Mouse (Mus musculus): ENCODE measurements around the gene H2-M10.2. TPM values are rescaled to one million over a fixed set of nuclear protein-coding genes. Genes with fewer than 3 reads are reported as not detected.

H2-M10.2 gene
- polyA plus RNA-seq, 1 experiment from 2014 or later: not detected

GRCm38 (mm10) chr17:36273796-36274195 is 12.5 kb downstream of the H2-M10.2 start:
- no peak overlapping the region for H3K27ac ChIP-seq (ENCODE audit: low read length)
- ATAC-seq (ENCODE audit: low read depth): no peak
- peaks cover 27% of the 10 kb centered on the region for H3K4me1 ChIP-seq (replicated peaks; ENCODE audit: control insufficient read depth, insufficient read depth, low read length)
- 81% methylated on average over 4 of the region's 4 CpGs for WGBS
- H3K9ac ChIP-seq (ENCODE audit: low read length): 0 out of 2 replicates have a peak overlapping the region, but pooled peaks have one; percentile 18
- H3K27me3 ChIP-seq (ENCODE audit: control insufficient read depth, insufficient read depth, low read depth, low read length): no peaks in the 10 kb centered on the region
- H3K4me2 ChIP-seq (ENCODE audit: low read depth, low read length): no peak overlapping the region
- H3K36me3 ChIP-seq (ENCODE audit: control insufficient read depth, insufficient read depth, low read length): peaks cover 16% of the 10 kb centered on the region
- no peaks in the 10 kb centered on the region for H3K9me3 ChIP-seq (ENCODE audit: control insufficient read depth, low read length)
- no peak overlapping the region for H3K4me3 ChIP-seq (ENCODE audit: low read length)

GRCm38 (mm10) chr17:36272643-36273366 is 13.5 kb downstream of the H2-M10.2 start:
- Histone ChIP-seq H3K9me3 (ENCODE audit: control insufficient read depth, low read length) (no peaks in the 10 kb centered on the region), H3K4me1 (replicated peaks; ENCODE audit: control insufficient read depth, insufficient read depth, low read length) (peaks cover 27% of the 10 kb centered on the region), H3K9ac (ENCODE audit: low read length) (peak overlapping the region; percentile 98), H3K36me3 (ENCODE audit: control insufficient read depth, insufficient read depth, low read length) (peaks cover 18% of the 10 kb centered on the region), H3K27me3 (ENCODE audit: control insufficient read depth, insufficient read depth, low read depth, low read length) (no peaks in the 10 kb centered on the region), H3K4me3 (ENCODE audit: low read length) (peak overlapping the region; percentile 97), H3K4me2 (ENCODE audit: low read depth, low read length) (peak overlapping the region; percentile 92), H3K27ac (ENCODE audit: low read length) (no peak overlapping the region)
- WGBS: 81% methylated on average over 9 of the region's 9 CpGs
- no peak for ATAC-seq (ENCODE audit: low read depth)

GRCm38 (mm10) chr17:36271586-36272256 is 14.6 kb downstream of the H2-M10.2 start, which contains the start of gene Trim39:
TSS of gene Trim39 (minus strand) at chr17:36272247.
- ATAC-seq (ENCODE audit: low read depth): peak; percentile 80
- H3K36me3 ChIP-seq (ENCODE audit: control insufficient read depth, insufficient read depth, low read length): peaks cover 28% of the 10 kb centered on the region
- peaks cover 27% of the 10 kb centered on the region for H3K4me1 ChIP-seq (replicated peaks; ENCODE audit: control insufficient read depth, insufficient read depth, low read length)
- H3K4me3 ChIP-seq (ENCODE audit: low read length): peak within 1 kb of the TSS; percentile 97
- peak within 1 kb of the TSS; percentile 98 for H3K9ac ChIP-seq (ENCODE audit: low read length)
- under 1% methylated on average over 43 of the region's 43 CpGs for WGBS
- no peaks in the 10 kb centered on the region for H3K9me3 ChIP-seq (ENCODE audit: control insufficient read depth, low read length)
- peak within 1 kb of the TSS; percentile 92 for H3K4me2 ChIP-seq (ENCODE audit: low read depth, low read length)
- H3K27ac ChIP-seq (ENCODE audit: low read length): peak within 1 kb of the TSS; percentile 88
- H3K27me3 ChIP-seq (ENCODE audit: control insufficient read depth, insufficient read depth, low read depth, low read length): no peaks in the 10 kb centered on the region

GRCm38 (mm10) chr17:36270956-36271585 is 15.2 kb downstream of the H2-M10.2 start:
- ATAC-seq (ENCODE audit: low read depth): peak; percentile 95
- H3K4me2 ChIP-seq (ENCODE audit: low read depth, low read length): peak overlapping the region; percentile 92

GRCm38 (mm10) chr17:36265834-36266233 is 20.5 kb downstream of the H2-M10.2 start:
- no peak for ATAC-seq (ENCODE audit: low read depth)
- 72% methylated on average over 5 of the region's 5 CpGs for WGBS

More at GRCm38 (mm10) chr17:36270956-36271585, 15.2 kb downstream of the H2-M10.2 start:
- under 1% methylated on average over 48 of the region's 84 CpGs for WGBS
- peaks cover 26% of the 10 kb centered on the region for H3K36me3 ChIP-seq (ENCODE audit: control insufficient read depth, insufficient read depth, low read length)
- peak overlapping the region; percentile 88 for H3K27ac ChIP-seq (ENCODE audit: low read length)
- peaks cover 27% of the 10 kb centered on the region for H3K4me1 ChIP-seq (replicated peaks; ENCODE audit: control insufficient read depth, insufficient read depth, low read length)
- peak overlapping the region; percentile 97 for H3K4me3 ChIP-seq (ENCODE audit: low read length)
- H3K27me3 ChIP-seq (ENCODE audit: control insufficient read depth, insufficient read depth, low read depth, low read length): no peaks in the 10 kb centered on the region
- peak overlapping the region; percentile 98 for H3K9ac ChIP-seq (ENCODE audit: low read length)
- no peaks in the 10 kb centered on the region for H3K9me3 ChIP-seq (ENCODE audit: control insufficient read depth, low read length)

GRCm38 (mm10) chr17:36264273-36264925 is 21.9 kb downstream of the H2-M10.2 start:
- H3K9ac ChIP-seq (ENCODE audit: low read length): no peak overlapping the region
- no peak overlapping the region for H3K27ac ChIP-seq (ENCODE audit: low read length)
- H3K27me3 ChIP-seq (ENCODE audit: control insufficient read depth, insufficient read depth, low read depth, low read length): no peaks in the 10 kb centered on the region
- no peak overlapping the region for H3K4me3 ChIP-seq (ENCODE audit: low read length)
- no peak overlapping the region for H3K4me2 ChIP-seq (ENCODE audit: low read depth, low read length)
- ATAC-seq (ENCODE audit: low read depth): no peak
- H3K4me1 ChIP-seq (replicated peaks; ENCODE audit: control insufficient read depth, insufficient read depth, low read length): no peaks in the 10 kb centered on the region
- WGBS: 84% methylated on average over 3 of the region's 3 CpGs
- peaks cover 49% of the 10 kb centered on the region for H3K36me3 ChIP-seq (ENCODE audit: control insufficient read depth, insufficient read depth, low read length)
- H3K9me3 ChIP-seq (ENCODE audit: control insufficient read depth, low read length): no peaks in the 10 kb centered on the region

More at GRCm38 (mm10) chr17:36265834-36266233, 20.5 kb downstream of the H2-M10.2 start:
- Histone ChIP-seq H3K4me3 (ENCODE audit: low read length) (no peak overlapping the region), H3K9ac (ENCODE audit: low read length) (no peak overlapping the region), H3K27me3 (ENCODE audit: control insufficient read depth, insufficient read depth, low read depth, low read length) (no peaks in the 10 kb centered on the region), H3K9me3 (ENCODE audit: control insufficient read depth, low read length) (no peaks in the 10 kb centered on the region), H3K4me2 (ENCODE audit: low read depth, low read length) (no peak overlapping the region), H3K27ac (ENCODE audit: low read length) (no peak overlapping the region), H3K36me3 (ENCODE audit: control insufficient read depth, insufficient read depth, low read length) (peaks cover 42% of the 10 kb centered on the region), H3K4me1 (replicated peaks; ENCODE audit: control insufficient read depth, insufficient read depth, low read length) (peaks cover 9% of the 10 kb centered on the region)

GRCm38 (mm10) chr17:36261511-36262166 is 24.7 kb downstream of the H2-M10.2 start:
- Histone ChIP-seq H3K4me2 (ENCODE audit: low read depth, low read length) (no peak overlapping the region), H3K27me3 (ENCODE audit: control insufficient read depth, insufficient read depth, low read depth, low read length) (no peaks in the 10 kb centered on the region), H3K9me3 (ENCODE audit: control insufficient read depth, low read length) (no peaks in the 10 kb centered on the region), H3K36me3 (ENCODE audit: control insufficient read depth, insufficient read depth, low read length) (peaks cover 36% of the 10 kb centered on the region), H3K4me1 (replicated peaks; ENCODE audit: control insufficient read depth, insufficient read depth, low read length) (peaks cover 4% of the 10 kb centered on the region; the same call in 1 of the 2 replicates), H3K9ac (ENCODE audit: low read length) (no peak overlapping the region), H3K27ac (ENCODE audit: low read length) (no peak overlapping the region), H3K4me3 (ENCODE audit: low read length) (no peak overlapping the region)
- ATAC-seq (ENCODE audit: low read depth): no peak
- WGBS: 88% methylated on average over 9 of the region's 9 CpGs

GRCm38 (mm10) chr17:36257969-36258368 is 28.3 kb downstream of the H2-M10.2 start, which contains the start of gene Rpp21:
TSS of gene Rpp21 (minus strand) at chr17:36258069.
- peak within 1 kb of the TSS; percentile 81 for H3K9ac ChIP-seq (ENCODE audit: low read length)
- peak within 1 kb of the TSS; percentile 78 for H3K27ac ChIP-seq (ENCODE audit: low read length)
- no peak for ATAC-seq (ENCODE audit: low read depth)
- 41% methylated on average over 6 of the region's 6 CpGs for WGBS
- H3K4me2 ChIP-seq (ENCODE audit: low read depth, low read length): peak within 1 kb of the TSS; percentile 58
- H3K4me1 ChIP-seq (replicated peaks; ENCODE audit: control insufficient read depth, insufficient read depth, low read length): peaks cover 5% of the 10 kb centered on the region; the same call in 1 of the 2 replicates
- H3K27me3 ChIP-seq (ENCODE audit: control insufficient read depth, insufficient read depth, low read depth, low read length): no peaks in the 10 kb centered on the region
- peak within 1 kb of the TSS; percentile 71 for H3K4me3 ChIP-seq (ENCODE audit: low read length)
- peaks cover 22% of the 10 kb centered on the region for H3K36me3 ChIP-seq (ENCODE audit: control insufficient read depth, insufficient read depth, low read length)
- H3K9me3 ChIP-seq (ENCODE audit: control insufficient read depth, low read length): no peaks in the 10 kb centered on the region
